Mouse (Mus musculus) liver, adult 2 months (tissue): ENCODE data around the gene Fen1. TPM values are rescaled to one million over a fixed set of nuclear protein-coding genes. Genes with fewer than 3 reads are reported as not detected.

Experiments used
- DNase-seq: peaks from one replicate; pipeline ENCODE4 v3.0.0-alpha.2; 2011; ENCODE audit warnings: low read depth, low spot score; ENCODE audit errors: extremely low read depth
- H3K27ac ChIP-seq: fragments of 200-500 bp; replicated peaks from 2 replicates; pipeline ENCODE4 v1.5.1; 2012; ENCODE audit warnings: low read depth, mild to moderate bottlenecking, control low read depth, inconsistent platforms, low read length; ENCODE audit not compliant: insufficient read depth
- H3K27me3 ChIP-seq: fragments of 200-500 bp; 2 replicates; pipeline ENCODE4 v1.6.1; 2012; ENCODE audit warnings: mild to moderate bottlenecking, moderate library complexity, low read length, inconsistent platforms; ENCODE audit not compliant: control insufficient read depth, insufficient read depth
- H3K36me3 ChIP-seq: fragments of 200-500 bp; 2 replicates; pipeline ENCODE4 v1.6.1; 2012; ENCODE audit warnings: low read length, inconsistent platforms; ENCODE audit not compliant: control insufficient read depth, insufficient read depth
- H3K4me1 ChIP-seq: fragments of 200-500 bp; 2 replicates; pipeline ENCODE4 v1.6.1; 2011; ENCODE audit warnings: low read length; ENCODE audit not compliant: control insufficient read depth, insufficient read depth
- H3K4me3 ChIP-seq: fragments of 200-500 bp; 2 replicates; pipeline ENCODE4 v1.5.1; 2011; ENCODE audit warnings: low read depth, mild to moderate bottlenecking, control low read depth, low read length, moderate library complexity; ENCODE audit not compliant: insufficient read depth
- H3K79me2 ChIP-seq: fragments of 200-500 bp; 2 replicates; pipeline ENCODE4 v1.6.1; 2012; ENCODE audit warnings: inconsistent platforms, mild to moderate bottlenecking, low read length, moderate library complexity; ENCODE audit not compliant: control insufficient read depth, insufficient read depth
- H3K9ac ChIP-seq: fragments of 200-500 bp; 2 replicates; pipeline ENCODE4 v1.6.1; 2012; ENCODE audit warnings: low read depth, mild to moderate bottlenecking, control low read depth, inconsistent platforms, low read length
- CTCF ChIP-seq: fragments of 200-500 bp; IDR thresholded peaks from 2 replicates; pipeline ENCODE4 v1.5.1; 2011; ENCODE audit warnings: low read depth, low read length, control low read depth
- POLR2A ChIP-seq: fragments of 200-500 bp; IDR thresholded peaks from 2 replicates; pipeline ENCODE4 v1.6.1; 2011; ENCODE audit warnings: low read length, control low read depth; ENCODE audit not compliant: insufficient read depth; ENCODE audit errors: extremely low read depth
- WGBS: fragments of 180-500 bp; shearing (Covaris S2); methylation state at CpG from one replicate; pipeline ENCODE4 v1.1.7; 2018; 5-methylcytosine and 5-hydroxymethylcytosine counted together
- polyA plus RNA-seq: library from polyadenylated mRNA; depleted of rRNA; stranded (reverse); fragments of >200 nt; gene quantifications from 2 replicates; pipeline ENCODE4 v1.2.3, GENCODE M21; 2012
- total RNA-seq: library from RNA; depleted of rRNA; stranded (reverse); fragments of >200 nt; gene quantifications from 2 replicates; pipeline ENCODE4 v1.2.3, GENCODE M21; 2014

The Fen1 gene
- total and polyA plus RNA-seq, 2 experiments = 2.5 to 3.0 TPM

- TF ChIP-seq POLR2A = no peak
- Histone ChIP-seq H3K9ac (no peak overlapping the region), H3K27ac (no peak overlapping the region), H3K36me3 (no peaks in the 10 kb centered on the region), H3K79me2 (no peaks in the 10 kb centered on the region), H3K27me3 (no peaks in the 10 kb centered on the region), H3K4me3 (no peak overlapping the region), H3K4me1 (peaks cover 5% of the 10 kb centered on the region)
- 61% methylated on average over 8 of the region's 8 CpGs for WGBS
- no peak for DNase-seq
Measured at GRCm38 (mm10) chr19:10222656-10223055, 18.7 kb upstream of the Fen1 start.

- H3K27me3 ChIP-seq = no peaks in the 10 kb centered on the region
- DNase-seq = no peak
- no peak overlapping the region for H3K4me3 ChIP-seq
- H3K9ac ChIP-seq = no peak overlapping the region
- no peak overlapping the region for H3K27ac ChIP-seq
- no peaks in the 10 kb centered on the region for H3K36me3 ChIP-seq
- H3K79me2 ChIP-seq = no peaks in the 10 kb centered on the region
- TF ChIP-seq POLR2A (no peak), CTCF (no peak)
- H3K4me1 ChIP-seq = peaks cover 5% of the 10 kb centered on the region
- WGBS = 72% methylated on average over 4 of the region's 4 CpGs
Measured at GRCm38 (mm10) chr19:10221585-10221984, 17.6 kb upstream of the Fen1 start.

GRCm38 (mm10) chr19:10219593-10219992 is 15.6 kb upstream of the Fen1 start:
- Histone ChIP-seq H3K4me1 (no peaks in the 10 kb centered on the region), H3K4me3 (no peak overlapping the region), H3K27ac (no peak overlapping the region), H3K9ac (no peak overlapping the region), H3K27me3 (no peaks in the 10 kb centered on the region), H3K36me3 (no peaks in the 10 kb centered on the region), H3K79me2 (no peaks in the 10 kb centered on the region)
- peak; percentile 66 for DNase-seq
- TF ChIP-seq POLR2A = no peak
- TF ChIP-seq CTCF = no peak
- 65% methylated on average over 6 of the region's 6 CpGs for WGBS

- Histone ChIP-seq H3K4me3 (no peak overlapping the region), H3K4me1 (no peaks in the 10 kb centered on the region), H3K36me3 (no peaks in the 10 kb centered on the region), H3K9ac (no peak overlapping the region), H3K27me3 (no peaks in the 10 kb centered on the region), H3K79me2 (no peaks in the 10 kb centered on the region), H3K27ac (no peak overlapping the region)
- TF ChIP-seq CTCF (peak; percentile 52), POLR2A (no peak)
- DNase-seq = peak; percentile 76
- WGBS = 24% methylated on average over 3 of the region's 3 CpGs
Measured at GRCm38 (mm10) chr19:10219108-10219507, 15.1 kb upstream of the Fen1 start.

- DNase-seq = no peak
- TF ChIP-seq CTCF (no peak), POLR2A (no peak)
- Histone ChIP-seq H3K79me2 (no peaks in the 10 kb centered on the region), H3K4me1 (no peaks in the 10 kb centered on the region), H3K27me3 (no peaks in the 10 kb centered on the region), H3K4me3 (no peak overlapping the region), H3K36me3 (0 out of 2 replicates have a peak, but pooled peaks cover 2% of the 10 kb centered on the region), H3K27ac (no peak overlapping the region), H3K9ac (no peak overlapping the region)
- WGBS = 83% methylated on average over 8 of the region's 8 CpGs
Measured at GRCm38 (mm10) chr19:10216101-10216500, 12.1 kb upstream of the Fen1 start.

- TF ChIP-seq POLR2A (no peak), CTCF (no peak)
- WGBS = 85% methylated on average over 10 of the region's 10 CpGs
- DNase-seq = no peak
- Histone ChIP-seq H3K4me3 (no peak overlapping the region), H3K9ac (no peak overlapping the region), H3K36me3 (0 out of 2 replicates have a peak, but pooled peaks cover 2% of the 10 kb centered on the region), H3K79me2 (no peaks in the 10 kb centered on the region), H3K4me1 (no peaks in the 10 kb centered on the region), H3K27ac (no peak overlapping the region), H3K27me3 (no peaks in the 10 kb centered on the region)
Measured at GRCm38 (mm10) chr19:10213796-10214471, 10.0 kb upstream of the Fen1 start.
